Mouse (Mus musculus): Measurements from ENCODE around the gene Capzb. TPM values are rescaled to one million over a fixed set of nuclear protein-coding genes. Genes with fewer than 3 reads are reported as not detected.

Gene Capzb
- polyA plus RNA-seq (2012; rRNA removed), result 116 and 142 TPM in 2 replicates

DNA sequence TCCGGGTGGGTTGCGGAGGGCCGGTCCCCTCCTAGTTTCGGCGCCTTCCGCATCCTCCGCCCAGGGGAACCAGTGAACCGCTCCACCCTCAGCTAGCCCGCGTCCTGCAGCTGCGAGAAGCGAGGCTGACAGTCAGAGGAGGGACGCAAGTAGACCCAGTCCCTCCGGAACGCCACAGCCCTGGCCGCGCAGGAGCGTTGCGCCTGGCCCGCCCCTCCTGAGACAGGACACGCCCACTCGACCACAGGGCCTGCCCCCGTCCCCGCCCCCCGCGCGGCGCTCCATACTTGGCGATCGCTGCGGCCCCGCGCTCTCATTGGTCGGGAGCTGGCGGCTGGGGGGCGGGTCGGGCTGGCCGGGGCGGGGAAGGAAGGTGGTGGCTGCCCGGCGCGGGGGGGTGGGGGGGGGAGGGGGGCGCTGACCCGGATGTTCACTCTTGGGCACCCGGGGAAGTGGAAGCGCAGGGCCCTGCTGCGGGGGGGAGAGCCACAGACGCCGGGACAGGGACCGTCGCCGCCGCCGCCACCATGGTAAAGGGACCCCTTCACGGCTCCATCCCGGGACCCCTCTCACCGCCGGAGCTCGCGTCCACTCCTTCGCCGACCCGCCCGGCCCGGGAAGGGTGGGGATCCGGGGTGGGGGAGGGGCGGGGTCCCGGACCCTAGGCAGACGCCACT is at the start of gene Capzb:
Gene Capzb, plus strand, starts transcription at position 401 of the 677 bp plus-strand sequence.
- DNase-seq (ENCODE audit: low read depth), result no peak

GRCm38 (mm10) chr4:139142985-139143384 is 49.7 kb upstream of the Capzb start:
- DNase-seq (ENCODE audit: low read depth), result no peak

DNA sequence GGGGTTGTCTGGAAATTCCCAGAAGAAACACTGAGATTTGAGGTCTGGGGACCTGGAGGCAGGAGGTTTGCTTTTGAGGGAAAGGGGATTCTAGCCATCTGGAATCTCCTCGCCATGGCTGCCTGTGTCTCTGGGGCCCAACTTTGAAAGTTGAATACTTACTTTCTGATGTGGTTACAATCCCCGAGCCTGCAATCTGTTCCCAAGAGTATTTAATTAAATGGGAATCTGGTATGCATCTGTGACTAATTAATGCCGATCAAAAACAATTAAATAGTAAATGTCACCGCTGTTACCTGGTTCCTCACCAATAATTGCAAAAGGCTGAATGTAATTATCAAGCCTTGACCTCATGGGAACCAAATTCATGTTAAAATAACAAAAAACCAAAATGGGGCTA is 48.1 kb upstream of the Capzb start:
- no peak for DNase-seq (ENCODE audit: low read depth)

- no peak for DNase-seq (ENCODE audit: low read depth)
These were observed 47.5 kb upstream of the Capzb start for GRCm38 (mm10) chr4:139145156-139145555.

- DNase-seq (ENCODE audit: low read depth), result no peak
These were observed 45.9 kb upstream of the Capzb start for GRCm38 (mm10) chr4:139146760-139147159.

GRCm38 (mm10) chr4:139151370-139151769 is 41.3 kb upstream of the Capzb start:
- DNase-seq (ENCODE audit: low read depth), result no peak

DNA sequence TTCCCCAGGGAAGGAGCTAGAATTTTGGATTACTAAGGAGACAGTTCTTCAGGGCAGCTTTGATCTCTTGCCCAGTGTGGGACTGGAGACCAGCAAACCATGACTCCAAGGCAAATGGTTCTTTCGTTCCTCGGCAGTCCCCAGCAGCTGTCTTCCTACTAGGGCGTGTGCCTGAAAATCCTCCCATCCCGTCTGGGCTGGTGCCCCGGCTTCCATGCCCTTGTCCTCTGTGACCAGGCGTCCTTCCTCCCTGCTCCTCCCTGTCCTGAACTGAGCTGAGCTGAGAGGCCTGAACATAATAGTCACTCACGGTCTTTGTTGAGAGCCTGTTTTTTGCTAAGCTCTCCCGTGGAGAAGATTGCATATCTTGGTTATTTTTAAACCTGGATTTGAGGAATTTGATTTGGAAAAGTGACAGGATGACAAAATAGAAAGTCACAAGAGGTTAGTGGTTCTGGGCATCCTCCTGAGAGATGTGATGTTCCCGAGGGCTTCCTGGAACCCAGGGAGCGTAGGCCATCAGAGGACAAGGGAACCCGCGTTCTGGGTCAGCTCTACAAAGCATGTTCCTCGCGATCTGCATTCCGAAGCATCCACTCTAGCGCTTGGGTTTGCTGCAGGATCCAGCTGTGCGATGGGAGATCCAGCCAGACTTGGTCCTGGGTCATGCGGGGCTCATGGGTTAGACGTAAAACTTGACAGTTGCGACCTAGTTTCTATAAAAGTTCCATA is 38.0 kb upstream of the Capzb start:
- no peak for DNase-seq (ENCODE audit: low read depth)

- DNase-seq (ENCODE audit: low read depth), result no peak
These were observed 36.2 kb upstream of the Capzb start for GRCm38 (mm10) chr4:139156538-139156937.

DNA sequence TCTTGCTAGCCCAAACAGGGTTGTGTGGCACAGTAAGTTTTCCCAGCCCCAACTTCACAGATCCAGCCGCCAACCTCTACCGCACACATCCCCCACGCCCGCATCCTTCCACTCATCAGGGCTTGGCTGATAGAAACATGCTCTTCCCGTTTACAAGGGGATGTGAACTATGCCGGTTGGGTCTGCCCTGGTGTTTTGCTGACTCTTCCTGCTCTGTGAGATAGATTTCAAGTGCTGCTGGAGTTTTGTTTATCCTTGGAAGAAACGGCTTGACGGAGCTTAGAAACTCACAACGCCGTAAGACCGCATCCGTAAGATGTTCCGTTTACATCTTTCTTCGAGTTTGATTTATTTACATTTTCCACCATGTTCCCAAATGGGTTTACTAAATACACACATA is 34.3 kb upstream of the Capzb start:
- no peak for DNase-seq (ENCODE audit: low read depth)

GRCm38 (mm10) chr4:139161076-139161475 is 31.6 kb upstream of the Capzb start:
- no peak for DNase-seq (ENCODE audit: low read depth)

GRCm38 (mm10) chr4:139164082-139164481 is 28.6 kb upstream of the Capzb start:
- DNase-seq (ENCODE audit: low read depth), result no peak

GRCm38 (mm10) chr4:139165259-139165658 is 27.4 kb upstream of the Capzb start:
- DNase-seq (ENCODE audit: low read depth), result no peak

DNA sequence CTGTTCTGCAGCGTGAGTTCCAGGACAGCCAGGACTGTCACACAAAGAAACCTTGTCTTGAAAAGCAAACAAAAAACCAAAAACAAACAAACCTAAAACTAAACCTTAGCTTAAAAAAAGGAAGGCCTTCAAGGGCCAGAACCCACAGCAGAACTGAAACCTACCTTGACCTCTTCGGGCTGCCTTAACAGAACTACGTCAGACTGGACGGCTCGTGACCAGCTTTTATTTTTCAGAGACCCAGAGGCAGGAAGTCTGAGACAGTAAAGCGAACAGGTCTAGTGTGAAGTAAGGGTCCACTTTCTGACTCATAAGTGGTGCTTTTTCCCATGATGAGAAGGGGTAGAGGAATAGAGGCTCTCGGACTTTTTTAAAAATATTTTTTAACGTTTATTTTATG is 26.5 kb upstream of the Capzb start:
- no peak for DNase-seq (ENCODE audit: low read depth)

DNA sequence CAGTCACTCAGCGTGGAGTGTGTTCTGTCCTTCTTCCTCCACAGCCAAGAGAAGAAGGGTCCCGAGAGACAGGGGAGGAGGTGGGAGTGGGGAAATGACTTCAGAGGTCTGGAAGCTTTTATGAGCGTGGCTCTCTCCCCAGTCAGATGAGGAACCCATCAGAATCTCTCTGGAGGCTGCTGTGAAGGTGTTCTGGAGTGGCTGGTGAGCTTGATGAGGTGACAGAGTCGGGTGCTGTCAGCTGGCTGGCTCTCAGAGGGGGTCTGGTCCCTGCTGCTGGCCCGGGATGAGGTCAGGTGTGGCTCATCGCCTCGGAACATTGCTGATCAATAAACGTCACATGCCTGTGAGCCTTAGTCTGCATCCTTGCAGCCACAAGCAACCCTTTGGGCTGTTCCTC is 25.6 kb upstream of the Capzb start:
- no peak for DNase-seq (ENCODE audit: low read depth)

DNA sequence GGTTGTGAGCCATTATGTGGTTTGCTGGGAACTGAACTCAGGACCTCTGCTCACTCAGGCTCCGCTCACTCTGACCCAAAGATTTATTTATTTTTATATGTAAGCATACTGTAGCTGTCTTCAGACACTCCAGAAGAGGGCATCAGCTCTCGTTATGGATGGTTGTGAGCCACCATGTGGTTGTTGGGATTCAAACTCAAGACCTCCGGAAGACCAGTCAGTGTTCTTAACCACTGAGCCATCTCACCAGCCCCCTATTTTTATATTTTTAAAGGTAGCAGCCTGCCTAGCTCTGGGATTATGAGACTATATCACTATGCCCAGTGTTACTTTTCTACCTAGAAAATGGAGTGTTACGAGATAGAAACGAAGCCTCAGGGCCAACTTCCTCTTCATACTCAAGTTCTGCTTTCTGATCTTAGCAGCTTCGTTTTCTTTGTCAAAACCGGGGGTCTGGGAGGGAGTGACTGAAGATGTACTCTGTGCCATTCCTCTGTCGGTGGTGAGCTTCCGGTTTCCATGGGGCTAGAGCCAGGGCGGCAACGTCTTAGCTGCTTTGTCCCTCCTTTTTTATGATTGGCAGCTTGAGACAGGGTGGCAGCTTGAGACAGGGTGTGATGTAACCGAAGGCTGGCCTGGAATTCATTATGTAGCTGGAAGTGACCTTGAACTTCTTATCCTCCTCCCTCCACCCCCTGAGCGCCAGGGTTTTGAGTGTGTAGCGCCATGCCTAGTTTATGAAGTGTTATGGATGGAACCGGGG is 23.5 kb upstream of the Capzb start:
- DNase-seq (ENCODE audit: low read depth), result no peak

GRCm38 (mm10) chr4:139169748-139170279 is 22.9 kb upstream of the Capzb start:
- DNase-seq (ENCODE audit: low read depth), result no peak

- no peak for DNase-seq (ENCODE audit: low read depth)
These were observed 17.4 kb upstream of the Capzb start for GRCm38 (mm10) chr4:139175061-139175971.

DNA sequence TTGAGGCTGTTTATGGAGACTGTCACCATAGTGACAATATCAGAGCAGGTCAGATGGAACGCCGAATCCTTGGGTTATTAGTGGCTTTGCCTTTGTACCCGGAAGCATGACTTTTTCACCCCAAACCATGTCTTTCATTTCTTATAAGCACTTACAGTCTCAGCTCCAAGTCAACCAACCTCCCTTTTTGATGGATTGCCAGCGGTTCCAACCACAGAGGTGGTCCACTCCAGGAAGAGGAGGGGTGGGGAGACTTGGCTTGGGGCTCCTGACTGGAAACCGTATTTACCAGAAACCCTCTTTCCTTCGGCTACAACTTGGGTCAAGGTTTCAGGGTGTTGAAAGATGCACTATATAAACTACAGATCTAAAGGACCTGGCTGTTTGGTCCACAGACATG is 16.7 kb upstream of the Capzb start:
- no peak for DNase-seq (ENCODE audit: low read depth)

DNA sequence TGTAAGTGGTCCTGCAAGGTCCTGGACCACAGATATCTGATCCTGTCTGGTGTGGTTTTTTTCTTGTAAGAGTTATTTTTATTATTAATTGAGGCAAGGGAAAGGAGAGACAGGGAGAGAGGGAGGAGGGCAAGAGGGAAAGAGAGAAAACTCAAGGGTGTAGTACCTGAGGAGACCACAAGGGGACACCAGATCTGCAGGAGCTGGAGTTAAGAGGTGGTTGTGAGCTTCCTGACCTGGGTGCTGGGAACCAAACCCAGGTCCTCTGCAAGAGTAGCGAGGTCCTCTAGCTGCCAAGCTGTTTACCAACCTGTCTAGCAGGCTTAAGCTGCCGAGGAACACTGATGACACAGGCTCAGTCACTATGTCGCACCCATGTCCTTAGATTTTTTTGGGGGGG is 14.8 kb upstream of the Capzb start:
- DNase-seq (ENCODE audit: low read depth), result no peak

- DNase-seq (ENCODE audit: low read depth), result no peak
These were observed 14.3 kb upstream of the Capzb start for GRCm38 (mm10) chr4:139178377-139178776.

DNA sequence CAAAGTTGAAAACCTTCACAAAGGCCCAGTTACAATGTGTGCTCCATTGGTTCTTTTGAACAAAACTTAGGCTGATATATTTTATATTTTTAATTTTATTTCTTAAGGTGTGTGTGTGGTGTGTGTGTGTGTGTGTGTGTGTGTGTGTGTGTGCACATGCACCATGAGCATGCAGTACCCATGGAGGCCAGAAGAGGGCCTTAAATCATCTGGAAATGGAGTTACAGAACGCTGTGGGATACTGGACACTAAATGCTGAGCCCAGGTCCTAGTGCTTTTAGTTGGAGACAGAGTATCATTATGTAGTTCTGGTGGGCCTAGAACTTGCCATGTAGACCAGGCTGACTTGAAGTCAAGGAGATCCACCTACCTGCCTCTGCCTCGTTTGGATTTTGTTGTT is 13.5 kb upstream of the Capzb start:
- DNase-seq (ENCODE audit: low read depth), result no peak
